Mouse (Mus musculus): ENCODE results near the gene Synj2. TPM values are rescaled to one million over a fixed set of nuclear protein-coding genes. Genes with fewer than 3 reads are reported as not detected.
A peak's percentile ranks its signal among the peaks of the same experiment; 100 is the strongest.

Synj2 gene
- total and polyA plus RNA-seq, 2 experiments, result 0.66 to 3.0 TPM

DNA sequence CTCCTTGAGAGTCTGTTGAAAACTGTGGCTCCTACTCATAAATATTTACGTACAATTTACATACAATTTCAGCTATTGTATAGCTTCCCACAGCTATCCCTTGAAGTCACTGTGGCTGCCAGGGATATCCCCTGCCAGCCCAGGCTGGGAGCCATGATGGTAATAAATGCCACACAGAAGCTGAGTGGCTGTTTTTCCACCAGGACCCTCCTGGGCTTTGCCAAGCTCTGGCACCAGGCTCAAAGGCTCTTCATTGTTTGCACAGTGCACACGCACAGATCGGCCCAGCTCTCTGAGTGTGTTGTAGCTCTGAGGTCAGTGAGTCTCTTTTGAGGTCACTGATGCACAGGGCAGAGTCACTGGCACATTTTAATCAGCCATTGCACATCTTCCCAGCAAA is 28.2 kb downstream of the Synj2 start:
- no peak overlapping the region for H3K27ac ChIP-seq (replicated peaks; ENCODE audit: insufficient read depth, low read depth, low read length)
- no peaks in the 10 kb centered on the region for H3K27me3 ChIP-seq (ENCODE audit: control insufficient read depth, insufficient read depth, low read length)
- no peak overlapping the region for H3K9ac ChIP-seq (ENCODE audit: low read depth, low read length)
- 27% methylated on average over 3 of the region's 3 CpGs for WGBS
- no peaks in the 10 kb centered on the region for H3K36me3 ChIP-seq (ENCODE audit: control insufficient read depth, insufficient read depth, low read length)
- peaks cover 8% of the 10 kb centered on the region for H3K4me1 ChIP-seq (ENCODE audit: control insufficient read depth, insufficient read depth, low read length)
- no peak for DNase-seq (ENCODE audit: extremely low read depth, low read depth, low spot score)
- H3K4me3 ChIP-seq (ENCODE audit: insufficient read depth, low read depth, low read length), result no peak overlapping the region
- TF ChIP-seq CTCF (IDR thresholded peaks at IDR 0.05; ENCODE audit: low read depth, low read length) (no peak), POLR2A (IDR thresholded peaks at IDR 0.05; ENCODE audit: extremely low read depth, insufficient read depth, low read length) (no peak)
- no peaks in the 10 kb centered on the region; the same call in 1 of the 2 replicates for H3K79me2 ChIP-seq (ENCODE audit: control insufficient read depth, insufficient read depth, low read length)

DNA sequence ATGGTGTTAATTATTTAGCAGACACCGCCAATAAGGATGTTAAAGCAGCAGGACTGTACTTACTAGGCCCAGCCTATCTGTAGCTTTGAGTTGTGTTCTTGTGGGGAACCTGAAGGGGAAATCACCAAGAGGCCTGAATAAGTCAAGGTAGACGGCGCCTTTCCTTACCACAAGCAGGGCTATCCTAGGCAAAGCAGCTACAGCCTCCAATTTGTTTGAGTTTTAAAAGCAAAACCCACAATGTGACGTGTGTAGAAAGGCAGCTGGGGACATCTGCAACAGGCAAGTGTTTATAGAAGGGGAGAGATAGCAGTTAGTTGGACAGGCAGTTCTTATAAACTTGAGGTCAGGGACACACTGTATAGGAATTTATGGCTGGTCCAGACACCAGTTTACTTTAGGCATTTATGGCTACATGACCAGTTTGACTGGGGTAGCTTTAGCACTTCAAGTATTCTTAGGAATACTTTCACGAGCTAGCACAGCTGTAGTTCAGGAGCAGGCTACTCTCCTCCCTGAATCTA is 29.3 kb downstream of the Synj2 start:
- 88% methylated on average over 5 of the region's 5 CpGs for WGBS

DNA sequence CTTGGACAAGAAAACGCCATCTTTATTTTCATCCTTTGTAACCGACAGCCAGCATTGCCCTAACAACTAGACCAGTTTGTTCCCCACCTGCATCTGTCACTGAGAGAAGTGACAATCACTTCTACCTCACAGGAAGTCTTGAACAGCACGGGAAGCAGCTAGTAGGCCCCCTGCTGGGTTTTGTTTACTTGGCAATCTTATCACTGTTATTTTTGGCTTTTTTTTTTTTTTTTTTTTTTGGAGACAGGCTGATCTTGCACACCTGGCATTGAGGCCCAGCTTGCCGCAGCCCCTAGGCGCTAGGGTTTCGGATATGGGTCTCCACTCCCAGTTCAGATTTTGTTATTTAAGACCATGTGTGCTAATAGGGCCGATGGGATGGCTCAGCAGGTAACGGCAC is 32.5 kb downstream of the Synj2 start:
- DNase-seq (ENCODE audit: extremely low read depth, low read depth, low spot score), result no peak
- no peaks in the 10 kb centered on the region for H3K36me3 ChIP-seq (ENCODE audit: control insufficient read depth, insufficient read depth, low read length)
- TF ChIP-seq POLR2A (IDR thresholded peaks at IDR 0.05; ENCODE audit: extremely low read depth, insufficient read depth, low read length), result no peak
- TF ChIP-seq CTCF (IDR thresholded peaks at IDR 0.05; ENCODE audit: low read depth, low read length), result no peak
- no peaks in the 10 kb centered on the region for H3K27me3 ChIP-seq (ENCODE audit: control insufficient read depth, insufficient read depth, low read length)
- no peak overlapping the region for H3K4me3 ChIP-seq (ENCODE audit: insufficient read depth, low read depth, low read length)
- no peaks in the 10 kb centered on the region; the same call in 1 of the 2 replicates for H3K79me2 ChIP-seq (ENCODE audit: control insufficient read depth, insufficient read depth, low read length)
- no peak overlapping the region for H3K9ac ChIP-seq (ENCODE audit: low read depth, low read length)
- H3K27ac ChIP-seq (replicated peaks; ENCODE audit: insufficient read depth, low read depth, low read length), result no peak overlapping the region
- 91% methylated on average over 8 of the region's 8 CpGs for WGBS
- peaks cover 18% of the 10 kb centered on the region for H3K4me1 ChIP-seq (ENCODE audit: control insufficient read depth, insufficient read depth, low read length)

More for the DNA sequence above, 29.3 kb downstream of the Synj2 start:
- Histone ChIP-seq H3K27me3 (ENCODE audit: control insufficient read depth, insufficient read depth, low read length) (no peaks in the 10 kb centered on the region), H3K36me3 (ENCODE audit: control insufficient read depth, insufficient read depth, low read length) (no peaks in the 10 kb centered on the region), H3K79me2 (ENCODE audit: control insufficient read depth, insufficient read depth, low read length) (no peaks in the 10 kb centered on the region; the same call in 1 of the 2 replicates), H3K27ac (replicated peaks; ENCODE audit: insufficient read depth, low read depth, low read length) (no peak overlapping the region), H3K4me3 (ENCODE audit: insufficient read depth, low read depth, low read length) (no peak overlapping the region), H3K4me1 (ENCODE audit: control insufficient read depth, insufficient read depth, low read length) (peaks cover 3% of the 10 kb centered on the region; the same call in 1 of the 2 replicates), H3K9ac (ENCODE audit: low read depth, low read length) (no peak overlapping the region)
- peak; percentile 23 for DNase-seq (ENCODE audit: extremely low read depth, low read depth, low spot score)
- TF ChIP-seq CTCF (IDR thresholded peaks at IDR 0.05; ENCODE audit: low read depth, low read length), result no peak
- no peak for TF ChIP-seq POLR2A (IDR thresholded peaks at IDR 0.05; ENCODE audit: extremely low read depth, insufficient read depth, low read length)

- Histone ChIP-seq H3K27me3 (ENCODE audit: control insufficient read depth, insufficient read depth, low read length) (no peaks in the 10 kb centered on the region), H3K9ac (ENCODE audit: low read depth, low read length) (peak overlapping the region; percentile 24), H3K36me3 (ENCODE audit: control insufficient read depth, insufficient read depth, low read length) (no peaks in the 10 kb centered on the region), H3K79me2 (ENCODE audit: control insufficient read depth, insufficient read depth, low read length) (no peaks in the 10 kb centered on the region; the same call in 1 of the 2 replicates), H3K4me3 (ENCODE audit: insufficient read depth, low read depth, low read length) (peak overlapping the region; percentile 37), H3K27ac (replicated peaks; ENCODE audit: insufficient read depth, low read depth, low read length) (no peak overlapping the region), H3K4me1 (ENCODE audit: control insufficient read depth, insufficient read depth, low read length) (peaks cover 23% of the 10 kb centered on the region)
- no peak for DNase-seq (ENCODE audit: extremely low read depth, low read depth, low spot score)
- 19% methylated on average over 23 of the region's 23 CpGs for WGBS
- TF ChIP-seq POLR2A (IDR thresholded peaks at IDR 0.05; ENCODE audit: extremely low read depth, insufficient read depth, low read length), result no peak
- TF ChIP-seq CTCF (IDR thresholded peaks at IDR 0.05; ENCODE audit: low read depth, low read length), result no peak
Observed at GRCm38 (mm10) chr17:5975099-5975977, 34.3 kb downstream of the Synj2 start.

DNA sequence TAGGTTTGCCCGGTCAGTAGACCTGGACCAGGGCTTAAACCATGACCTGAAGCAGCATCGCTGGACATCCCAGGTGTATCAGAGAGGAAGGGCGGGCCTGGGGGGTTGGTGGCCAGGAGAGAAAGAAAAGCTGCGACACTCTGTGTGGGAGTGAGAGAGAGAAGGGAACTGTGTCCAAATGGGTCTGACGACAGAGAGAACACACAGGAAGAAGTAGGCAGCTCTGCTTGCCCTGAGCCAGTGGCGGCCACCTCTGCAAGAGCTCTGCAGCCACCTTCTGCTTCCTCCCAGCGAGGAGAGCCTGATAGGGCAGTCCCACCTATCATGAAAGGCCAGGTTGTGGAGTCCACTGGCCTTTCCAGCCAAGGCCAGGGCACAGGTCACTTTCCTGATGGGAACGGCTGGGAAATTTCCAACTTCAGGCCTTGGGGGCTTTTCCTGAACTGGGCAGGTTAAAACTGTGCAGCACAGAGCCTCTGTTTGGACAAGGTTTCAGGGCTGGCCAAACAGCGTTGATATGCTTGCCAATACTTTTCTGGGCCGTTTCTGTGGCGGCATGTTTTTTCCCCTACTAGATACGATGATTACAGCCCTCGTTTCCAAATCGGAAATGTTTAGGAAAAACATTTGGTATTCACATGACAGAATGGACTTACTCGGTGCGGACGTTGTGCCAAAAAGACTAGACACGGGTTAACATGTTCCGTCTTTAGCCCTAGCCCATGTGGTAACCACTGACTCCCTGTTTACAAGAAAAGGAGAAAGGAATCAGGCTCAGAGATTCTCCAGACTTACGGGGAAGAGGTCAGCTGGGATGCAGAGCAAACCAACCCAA is 35.4 kb downstream of the Synj2 start:
- H3K79me2 ChIP-seq (ENCODE audit: control insufficient read depth, insufficient read depth, low read length), result no peaks in the 10 kb centered on the region; the same call in 1 of the 2 replicates
- no peaks in the 10 kb centered on the region for H3K27me3 ChIP-seq (ENCODE audit: control insufficient read depth, insufficient read depth, low read length)
- no peaks in the 10 kb centered on the region for H3K36me3 ChIP-seq (ENCODE audit: control insufficient read depth, insufficient read depth, low read length)
- peaks cover 23% of the 10 kb centered on the region for H3K4me1 ChIP-seq (ENCODE audit: control insufficient read depth, insufficient read depth, low read length)
- 10% methylated on average over 20 of the region's 20 CpGs for WGBS
- no peak overlapping the region for H3K4me3 ChIP-seq (ENCODE audit: insufficient read depth, low read depth, low read length)
- H3K27ac ChIP-seq (replicated peaks; ENCODE audit: insufficient read depth, low read depth, low read length), result peak overlapping the region; percentile 28
- TF ChIP-seq CTCF (IDR thresholded peaks at IDR 0.05; ENCODE audit: low read depth, low read length), result no peak
- no peak for TF ChIP-seq POLR2A (IDR thresholded peaks at IDR 0.05; ENCODE audit: extremely low read depth, insufficient read depth, low read length)
- H3K9ac ChIP-seq (ENCODE audit: low read depth, low read length), result peak overlapping the region; percentile 22
- DNase-seq (ENCODE audit: extremely low read depth, low read depth, low spot score), result peak; percentile 57
